Mouse (Mus musculus) stomach, embryonic 14.5 days (tissue): ENCODE data around the gene Dph3. TPM values are rescaled to one million over a fixed set of nuclear protein-coding genes. Genes with fewer than 3 reads are reported as not detected.
"Not testable (repeated sequence)": the region's sequence is repeated elsewhere in the genome, so short reads cannot be mapped to it uniquely, and the experiment has no call there.

Experiments used
- ATAC-seq: fragments of 200-750 bp; cut with Nextera tagmentation; 2 replicates; pipeline ENCODE4 v1.8.0; 2017; ENCODE audit warnings: low read depth, moderate TSS enrichment; ENCODE audit not compliant: insufficient number of reproducible peaks, insufficient read depth, low FRiP score
- H3K27ac ChIP-seq: fragments of 300-500 bp; sonication (generic); 2 replicates; pipeline ENCODE4 v1.5.1; 2014; ENCODE audit warnings: mild to moderate bottlenecking, low read length, moderate library complexity, mixed read lengths
- H3K27me3 ChIP-seq: fragments of 300-500 bp; sonication (generic); 2 replicates; pipeline ENCODE4 v1.6.1; 2014; ENCODE audit warnings: low read length, control low read depth, mixed read lengths; ENCODE audit not compliant: control insufficient read depth, insufficient read depth
- H3K36me3 ChIP-seq: fragments of 300-500 bp; sonication (generic); 2 replicates; pipeline ENCODE4 v1.6.1; 2014; ENCODE audit warnings: mild to moderate bottlenecking, control low read depth, low read length, moderate library complexity, mixed read lengths; ENCODE audit not compliant: control insufficient read depth, insufficient read depth
- H3K4me1 ChIP-seq: fragments of 300-500 bp; sonication (generic); 2 replicates; pipeline ENCODE4 v1.6.1; 2014; ENCODE audit warnings: low read length, control low read depth, mixed read lengths; ENCODE audit not compliant: control insufficient read depth, insufficient read depth
- H3K4me2 ChIP-seq: fragments of 300-500 bp; sonication (generic); replicated peaks from 2 replicates; pipeline ENCODE4 v1.6.1; 2014; ENCODE audit warnings: low read depth, low read length, control low read depth
- H3K4me3 ChIP-seq: fragments of 300-500 bp; sonication (generic); 2 replicates; pipeline ENCODE4 v1.5.1; 2014; ENCODE audit warnings: low read depth, low read length, control low read depth
- H3K9ac ChIP-seq: fragments of 300-500 bp; sonication (generic); replicated peaks from 2 replicates; pipeline ENCODE4 v1.6.1; 2014; ENCODE audit warnings: low read depth, mild to moderate bottlenecking, control low read depth, low read length, moderate library complexity, mixed read lengths
- H3K9me3 ChIP-seq: fragments of 300-500 bp; sonication (generic); 2 replicates; pipeline ENCODE4 v1.6.1; 2016; ENCODE audit warnings: low read depth, low read length, control low read depth; ENCODE audit not compliant: control insufficient read depth
- WGBS: fragments of 180-500 bp; shearing (Covaris S2); extraction: QIAGEN DNeasy Blood & Tissue Kit; methylation state at CpG from one replicate; pipeline ENCODE4 v1.1.7; 2014; 5-methylcytosine and 5-hydroxymethylcytosine counted together
- polyA plus RNA-seq: library from polyadenylated mRNA; unstranded; fragments of >200 nt; fragmentation: Nextera tagmentation; extraction: Ambion mirVana; gene quantifications from 2 replicates; pipeline ENCODE4 v1.2.1, GENCODE M21; 2014

Gene Dph3
- polyA plus RNA-seq, 1 experiment from 2014 or later = 98.3 TPM

DNA sequence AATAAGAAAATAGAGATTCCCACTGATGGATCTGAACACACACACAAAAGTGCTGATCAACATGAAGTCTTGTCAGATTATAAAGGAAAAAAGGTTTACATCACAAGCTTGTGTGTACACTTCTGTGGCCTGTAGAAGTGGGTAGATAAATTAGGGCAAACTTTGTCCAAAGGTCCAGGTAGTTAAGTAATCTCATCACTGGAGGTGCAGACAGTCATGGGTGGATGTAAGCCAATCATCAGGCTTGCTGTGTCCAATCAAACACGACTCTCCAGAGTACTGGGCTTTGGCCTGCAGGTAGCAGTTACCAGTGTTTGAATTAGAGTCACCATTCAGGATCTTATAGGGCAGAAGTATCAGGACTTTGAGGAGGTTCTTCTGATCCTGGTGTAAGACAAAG is 7.5 kb upstream of the Dph3 start:
- 69% methylated on average over 1 of the region's 1 CpGs for WGBS
- ATAC-seq = no peak
- no peak overlapping the region for H3K9ac ChIP-seq
- H3K27me3 ChIP-seq = no peaks in the 10 kb centered on the region
- H3K4me2 ChIP-seq = no peak overlapping the region
- H3K4me1 ChIP-seq = no peaks in the 10 kb centered on the region
- no peak overlapping the region for H3K27ac ChIP-seq
- peaks cover 24% of the 10 kb centered on the region; the same call in 1 of the 2 replicates for H3K36me3 ChIP-seq
- H3K4me3 ChIP-seq = no peak overlapping the region
- H3K9me3 ChIP-seq = no peaks in the 10 kb centered on the region

DNA sequence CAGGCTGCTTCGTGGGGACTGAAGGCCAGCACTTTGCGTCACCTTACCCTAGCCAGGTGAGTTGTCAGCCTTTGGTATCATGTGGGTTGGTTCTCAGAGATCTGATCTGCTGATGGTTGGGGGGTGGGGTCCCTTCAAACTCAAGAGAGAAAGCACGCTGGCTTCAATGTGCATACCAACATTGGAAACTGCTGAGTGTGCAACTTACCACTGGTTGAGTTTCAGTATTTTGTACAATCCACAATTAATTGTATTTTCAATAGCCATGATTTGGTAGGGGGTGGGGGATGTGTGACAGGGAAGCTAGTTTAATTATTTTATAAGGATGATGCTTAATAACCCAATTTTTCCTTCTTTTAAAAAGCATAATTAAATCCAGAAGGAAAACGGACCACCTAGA is 6.2 kb upstream of the Dph3 start:
- Histone ChIP-seq H3K36me3 (peaks cover 15% of the 10 kb centered on the region; the same call in 1 of the 2 replicates), H3K4me2 (no peak overlapping the region), H3K4me3 (no peak overlapping the region), H3K27me3 (no peaks in the 10 kb centered on the region), H3K27ac (no peak overlapping the region), H3K9me3 (no peaks in the 10 kb centered on the region), H3K9ac (no peak overlapping the region), H3K4me1 (peaks cover 5% of the 10 kb centered on the region; the same call in 1 of the 2 replicates)
- ATAC-seq = no peak
- 78% methylated on average over 4 of the region's 4 CpGs for WGBS

DNA sequence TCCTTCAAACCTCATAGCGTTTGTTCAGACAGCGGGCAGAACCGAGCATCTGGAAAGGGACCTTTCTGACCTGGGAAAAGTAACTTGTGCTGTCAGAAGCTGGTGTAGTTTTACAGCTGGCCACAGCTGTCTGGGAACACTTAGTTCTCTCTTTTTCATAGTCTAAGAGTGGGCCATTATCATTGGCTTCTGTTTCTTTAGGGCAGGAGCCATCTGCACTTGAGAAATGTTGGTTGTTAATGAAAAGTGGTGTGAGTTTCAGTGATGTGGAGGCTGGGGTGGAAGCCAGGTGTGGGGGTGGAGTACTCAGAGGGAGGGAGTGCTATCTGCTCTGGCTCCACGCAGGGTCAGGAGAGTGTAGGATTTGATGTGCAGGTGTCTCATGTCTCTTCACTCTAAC is 5.6 kb upstream of the Dph3 start:
- no peak; the same call in 1 of the 2 replicates for ATAC-seq
- Histone ChIP-seq H3K4me1 (peaks cover 6% of the 10 kb centered on the region; the same call in 1 of the 2 replicates), H3K4me2 (no peak overlapping the region), H3K9ac (no peak overlapping the region), H3K27ac (no peak overlapping the region), H3K9me3 (no peaks in the 10 kb centered on the region), H3K27me3 (no peaks in the 10 kb centered on the region), H3K36me3 (peaks cover 15% of the 10 kb centered on the region; the same call in 1 of the 2 replicates), H3K4me3 (no peak overlapping the region)
- WGBS = 35% methylated on average over 4 of the region's 4 CpGs

DNA sequence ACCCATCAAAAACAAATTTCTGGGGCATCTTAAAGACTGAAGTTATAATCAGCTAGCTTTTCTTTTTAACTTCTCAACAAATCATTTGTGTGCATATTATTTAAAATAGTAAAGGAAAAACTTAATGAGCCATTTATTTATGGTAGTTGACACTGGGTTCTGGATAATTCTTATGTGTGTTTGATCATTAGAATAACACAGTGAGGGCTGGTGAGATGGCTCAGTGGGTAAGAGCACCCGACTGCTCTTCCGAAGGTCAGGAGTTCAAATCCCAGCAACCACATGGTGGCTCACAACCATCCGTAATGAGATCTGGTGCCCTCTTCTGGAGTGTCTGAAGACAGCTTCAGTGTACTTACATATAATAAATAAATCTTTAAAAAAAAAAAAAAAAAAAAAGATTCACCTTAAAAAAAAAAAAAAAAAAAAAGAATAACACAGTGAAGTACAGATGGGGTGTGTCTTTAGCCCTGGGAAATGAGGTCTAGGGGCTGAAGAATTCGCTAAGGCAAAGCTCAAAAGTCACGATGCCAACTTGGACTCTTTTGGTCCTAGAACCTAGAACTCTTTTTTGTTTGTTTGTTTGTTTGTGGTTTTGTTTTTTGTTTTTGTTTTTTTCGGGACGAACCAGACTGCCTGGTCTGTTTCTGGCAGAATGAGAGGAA is 2.2 kb upstream of the Dph3 start:
- not testable (repeated sequence) for H3K9me3 ChIP-seq, ATAC-seq, H3K36me3 ChIP-seq, H3K4me2 ChIP-seq, H3K9ac ChIP-seq, H3K4me3 ChIP-seq, H3K4me1 ChIP-seq, H3K27ac ChIP-seq, H3K27me3 ChIP-seq
- 88% methylated on average over 7 of the region's 7 CpGs for WGBS

DNA sequence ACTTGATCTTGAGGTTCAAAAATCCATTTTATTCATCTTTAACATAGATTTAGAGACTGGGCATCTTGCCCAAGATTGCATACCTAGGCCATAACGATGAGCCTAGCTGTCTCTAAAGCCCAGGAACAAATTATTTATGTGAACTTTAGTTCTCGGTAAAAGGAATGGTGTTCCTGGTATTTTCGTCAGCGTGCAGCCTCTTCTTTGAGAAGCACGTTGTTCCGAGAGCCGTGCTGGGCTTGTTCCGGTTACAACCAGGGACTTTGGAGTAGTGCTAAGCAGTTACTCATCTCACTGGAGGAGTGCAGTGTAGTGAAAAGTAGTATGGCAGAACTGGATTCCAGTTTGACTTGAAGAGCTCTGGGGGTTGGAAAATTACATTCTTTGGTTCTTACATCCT is 697 bp upstream of the Dph3 start:
- Histone ChIP-seq H3K27me3 (no peaks in the 10 kb centered on the region), H3K27ac (peak overlapping the region; percentile 75), H3K4me2 (peak overlapping the region; percentile 64), H3K9ac (peak overlapping the region; percentile 19; the same call in 1 of the 2 replicates), H3K9me3 (no peaks in the 10 kb centered on the region), H3K4me3 (peak overlapping the region; percentile 56), H3K4me1 (peaks cover 6% of the 10 kb centered on the region; the same call in 1 of the 2 replicates), H3K36me3 (peaks cover 15% of the 10 kb centered on the region)
- ATAC-seq = no peak
- 20% methylated on average over 8 of the region's 8 CpGs for WGBS

DNA sequence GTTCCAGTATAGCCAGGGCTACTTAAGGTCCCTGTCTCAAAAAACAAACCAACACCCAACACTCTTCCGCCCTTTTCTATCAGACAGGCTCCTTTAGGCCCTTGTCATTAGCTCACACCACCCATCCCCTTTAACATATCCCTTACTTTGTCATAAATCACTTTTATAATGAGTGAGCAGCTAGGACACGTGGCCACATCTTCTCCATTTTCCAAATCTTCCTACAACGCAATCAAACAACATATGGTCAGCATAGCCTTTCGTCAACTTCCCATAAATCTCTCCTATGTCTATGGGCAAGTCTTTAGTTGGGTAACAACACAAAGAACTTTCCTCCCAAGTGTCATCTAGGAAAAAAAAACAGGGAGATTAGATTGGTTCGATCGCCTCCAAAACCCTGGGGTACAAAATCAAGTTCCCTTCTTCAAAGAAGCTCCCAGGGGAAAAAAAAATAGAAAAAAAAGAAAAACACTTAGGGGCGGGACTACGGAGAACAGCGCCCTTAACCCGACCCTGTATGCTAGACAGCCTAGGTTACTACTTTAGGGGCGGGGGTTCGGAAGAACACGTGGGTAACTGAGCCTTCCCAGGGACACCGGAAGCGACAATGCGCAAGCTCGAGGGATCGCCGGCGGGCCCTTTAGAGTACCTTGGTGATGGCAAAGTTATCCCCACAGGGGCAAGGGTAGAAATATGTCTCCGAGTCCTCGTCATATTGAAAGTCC is 606 bp downstream of the Dph3 start, which contains the start of gene Oxnad1:
Gene Oxnad1, plus strand, starts transcription at position 614 of the 725 bp plus-strand sequence.
- 2% methylated on average over 22 of the region's 22 CpGs for WGBS
- ATAC-seq = peak; percentile 95
- H3K4me3 ChIP-seq = peak within 1 kb of the TSS; percentile 56

DNA sequence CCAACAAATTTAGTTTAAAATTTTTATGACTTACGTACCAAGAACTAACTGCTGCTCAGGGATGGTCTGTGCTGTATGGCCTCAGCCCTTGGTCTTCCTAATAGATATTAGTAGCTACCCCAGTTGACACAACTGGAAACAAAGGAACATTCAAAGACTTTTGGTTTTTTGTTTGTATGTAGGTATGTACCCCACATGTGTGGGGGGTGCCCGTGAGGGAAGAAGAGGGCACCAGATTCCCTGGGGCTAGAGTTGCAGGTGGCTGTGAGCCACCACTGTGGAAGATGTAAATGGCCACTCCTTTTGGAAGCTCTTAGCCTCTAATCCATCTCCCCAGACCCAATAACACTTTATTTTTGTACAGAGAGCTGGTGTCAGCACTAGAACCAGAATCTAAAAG is 2.1 kb downstream of the Dph3 start:
- Histone ChIP-seq H3K4me3 (no peak overlapping the region), H3K4me2 (no peak overlapping the region), H3K4me1 (peaks cover 6% of the 10 kb centered on the region; the same call in 1 of the 2 replicates), H3K9me3 (no peaks in the 10 kb centered on the region), H3K9ac (no peak overlapping the region), H3K36me3 (peaks cover 15% of the 10 kb centered on the region), H3K27me3 (no peaks in the 10 kb centered on the region), H3K27ac (no peak overlapping the region)
- ATAC-seq = no peak
- WGBS = 98% methylated on average over 2 of the region's 2 CpGs

More for the DNA sequence above, 606 bp downstream of the Dph3 start, which contains the start of gene Oxnad1:
- H3K27ac ChIP-seq = peak within 1 kb of the TSS; percentile 84
- H3K36me3 ChIP-seq = peaks cover 15% of the 10 kb centered on the region
- H3K27me3 ChIP-seq = no peaks in the 10 kb centered on the region
- peak within 1 kb of the TSS; percentile 22 for H3K9ac ChIP-seq
- peaks cover 6% of the 10 kb centered on the region; the same call in 1 of the 2 replicates for H3K4me1 ChIP-seq
- H3K9me3 ChIP-seq = no peaks in the 10 kb centered on the region
- peak within 1 kb of the TSS; percentile 64 for H3K4me2 ChIP-seq

DNA sequence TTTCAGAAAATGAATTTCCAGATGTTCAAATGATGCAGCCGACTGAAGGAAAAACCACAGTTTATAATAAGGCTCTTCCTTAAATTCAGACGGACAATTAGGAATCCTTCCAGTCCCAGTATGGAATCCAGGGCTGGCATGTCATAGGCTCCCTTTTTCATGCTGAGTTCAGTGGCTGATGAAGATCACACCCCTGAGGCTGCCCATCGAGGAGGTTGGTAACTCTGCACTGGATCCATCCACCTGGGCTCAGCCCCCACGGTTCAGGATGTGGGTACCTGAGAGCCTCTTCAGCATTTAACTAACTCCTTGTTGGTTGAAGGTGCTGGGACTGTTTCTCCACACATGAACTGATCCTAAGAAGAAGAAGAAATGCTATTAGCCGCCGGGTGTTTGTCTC is 2.6 kb downstream of the Dph3 start:
- 93% methylated on average over 6 of the region's 6 CpGs for WGBS
- H3K9ac ChIP-seq = no peak overlapping the region
- no peak overlapping the region for H3K4me2 ChIP-seq
- H3K27me3 ChIP-seq = no peaks in the 10 kb centered on the region
- H3K4me3 ChIP-seq = no peak overlapping the region
- ATAC-seq = no peak
- H3K4me1 ChIP-seq = peaks cover 6% of the 10 kb centered on the region; the same call in 1 of the 2 replicates
- H3K36me3 ChIP-seq = peaks cover 15% of the 10 kb centered on the region
- H3K27ac ChIP-seq = no peak overlapping the region
- H3K9me3 ChIP-seq = no peaks in the 10 kb centered on the region
